Mouse (Mus musculus): ENCODE measurements around the gene Bcas3. TPM values are rescaled to one million over a fixed set of nuclear protein-coding genes. Genes with fewer than 3 reads are reported as not detected.

Bcas3 gene
- polyA plus RNA-seq, 1 experiment = 35.1 TPM

GRCm38 (mm10) chr11:85832231-85832924 is 479.4 kb downstream of the Bcas3 start, which contains the start of gene Tbx2:
Gene Tbx2 (plus strand): TSS chr11:85832551.
- Histone ChIP-seq H3K4me1 (ENCODE audit: control insufficient read depth, insufficient read depth, low read length) (no peaks in the 10 kb centered on the region), H3K27ac (ENCODE audit: insufficient read depth, low read depth, low read length) (no peak within 1 kb of the TSS), H3K4me3 (ENCODE audit: insufficient read depth, low read length) (peak within 1 kb of the TSS; percentile 49)
- TF ChIP-seq CTCF (IDR thresholded peaks at IDR 0.05; ENCODE audit: low read depth, low read length) = no peak
- no peak for TF ChIP-seq POLR2A (IDR thresholded peaks at IDR 0.05; ENCODE audit: borderline replicate concordance, low read depth, low read length)

- no peaks in the 10 kb centered on the region for H3K4me1 ChIP-seq (ENCODE audit: control insufficient read depth, insufficient read depth, low read length)
- no peak overlapping the region for H3K27ac ChIP-seq (ENCODE audit: insufficient read depth, low read depth, low read length)
- H3K4me3 ChIP-seq (ENCODE audit: insufficient read depth, low read length) = peak overlapping the region; percentile 49
- no peak for TF ChIP-seq CTCF (IDR thresholded peaks at IDR 0.05; ENCODE audit: low read depth, low read length)
- TF ChIP-seq POLR2A (IDR thresholded peaks at IDR 0.05; ENCODE audit: borderline replicate concordance, low read depth, low read length) = no peak
These were observed 480.1 kb downstream of the Bcas3 start for GRCm38 (mm10) chr11:85833081-85833521.

GRCm38 (mm10) chr11:85833761-85834385 is 480.9 kb downstream of the Bcas3 start:
- no peak overlapping the region for H3K27ac ChIP-seq (ENCODE audit: insufficient read depth, low read depth, low read length)
- peak overlapping the region; percentile 49; the same call in 1 of the 2 replicates for H3K4me3 ChIP-seq (ENCODE audit: insufficient read depth, low read length)
- TF ChIP-seq CTCF (IDR thresholded peaks at IDR 0.05; ENCODE audit: low read depth, low read length) = no peak
- no peak for TF ChIP-seq POLR2A (IDR thresholded peaks at IDR 0.05; ENCODE audit: borderline replicate concordance, low read depth, low read length)
- no peaks in the 10 kb centered on the region for H3K4me1 ChIP-seq (ENCODE audit: control insufficient read depth, insufficient read depth, low read length)

- no peak overlapping the region for H3K27ac ChIP-seq (ENCODE audit: insufficient read depth, low read depth, low read length)
- H3K4me1 ChIP-seq (ENCODE audit: control insufficient read depth, insufficient read depth, low read length) = no peaks in the 10 kb centered on the region
These were observed 481.5 kb downstream of the Bcas3 start for GRCm38 (mm10) chr11:85834386-85834931.

GRCm38 (mm10) chr11:85835001-85835752 is 482.2 kb downstream of the Bcas3 start:
- Histone ChIP-seq H3K4me3 (ENCODE audit: insufficient read depth, low read length) (no peak overlapping the region), H3K27ac (ENCODE audit: insufficient read depth, low read depth, low read length) (no peak overlapping the region), H3K4me1 (ENCODE audit: control insufficient read depth, insufficient read depth, low read length) (no peaks in the 10 kb centered on the region)
- TF ChIP-seq POLR2A (IDR thresholded peaks at IDR 0.05; ENCODE audit: borderline replicate concordance, low read depth, low read length) (no peak), CTCF (IDR thresholded peaks at IDR 0.05; ENCODE audit: low read depth, low read length) (no peak)

More at GRCm38 (mm10) chr11:85834386-85834931, 481.5 kb downstream of the Bcas3 start:
- H3K4me3 ChIP-seq (ENCODE audit: insufficient read depth, low read length) = no peak overlapping the region
- TF ChIP-seq POLR2A (IDR thresholded peaks at IDR 0.05; ENCODE audit: borderline replicate concordance, low read depth, low read length) (no peak), CTCF (IDR thresholded peaks at IDR 0.05; ENCODE audit: low read depth, low read length) (no peak)

- no peak overlapping the region for H3K4me3 ChIP-seq (ENCODE audit: insufficient read depth, low read length)
- H3K27ac ChIP-seq (ENCODE audit: insufficient read depth, low read depth, low read length) = no peak overlapping the region
- TF ChIP-seq POLR2A (IDR thresholded peaks at IDR 0.05; ENCODE audit: borderline replicate concordance, low read depth, low read length) (no peak), CTCF (IDR thresholded peaks at IDR 0.05; ENCODE audit: low read depth, low read length) (no peak)
- no peaks in the 10 kb centered on the region for H3K4me1 ChIP-seq (ENCODE audit: control insufficient read depth, insufficient read depth, low read length)
These were observed 483.0 kb downstream of the Bcas3 start for GRCm38 (mm10) chr11:85835753-85836522.

GRCm38 (mm10) chr11:85836523-85837290 is 483.7 kb downstream of the Bcas3 start:
- TF ChIP-seq CTCF (IDR thresholded peaks at IDR 0.05; ENCODE audit: low read depth, low read length) = no peak
- no peak for TF ChIP-seq POLR2A (IDR thresholded peaks at IDR 0.05; ENCODE audit: borderline replicate concordance, low read depth, low read length)
- Histone ChIP-seq H3K27ac (ENCODE audit: insufficient read depth, low read depth, low read length) (no peak overlapping the region), H3K4me3 (ENCODE audit: insufficient read depth, low read length) (no peak overlapping the region), H3K4me1 (ENCODE audit: control insufficient read depth, insufficient read depth, low read length) (0 out of 2 replicates have a peak, but pooled peaks cover 2% of the 10 kb centered on the region)

GRCm38 (mm10) chr11:85837291-85837647 is 484.3 kb downstream of the Bcas3 start:
- 0 out of 2 replicates have a peak, but pooled peaks cover 2% of the 10 kb centered on the region for H3K4me1 ChIP-seq (ENCODE audit: control insufficient read depth, insufficient read depth, low read length)
- no peak for TF ChIP-seq CTCF (IDR thresholded peaks at IDR 0.05; ENCODE audit: low read depth, low read length)
- no peak for TF ChIP-seq POLR2A (IDR thresholded peaks at IDR 0.05; ENCODE audit: borderline replicate concordance, low read depth, low read length)
- no peak overlapping the region for H3K4me3 ChIP-seq (ENCODE audit: insufficient read depth, low read length)
- H3K27ac ChIP-seq (ENCODE audit: insufficient read depth, low read depth, low read length) = no peak overlapping the region
